Mouse (Mus musculus) hindbrain, embryonic 14.5 days (tissue): ENCODE results near the gene Aurkaip1. TPM values are rescaled to one million over a fixed set of nuclear protein-coding genes. Genes with fewer than 3 reads are reported as not detected.

ENCODE experiments used
- ATAC-seq: fragments of 200-750 bp; cut with Nextera tagmentation; 2 replicates; pipeline ENCODE4 v1.8.0; 2017; ENCODE audit warnings: moderate number of reproducible peaks, mild to moderate bottlenecking, moderate TSS enrichment, moderate library complexity; ENCODE audit not compliant: low FRiP score
- DNase-seq: peaks from one replicate; pipeline ENCODE4 v3.0.0-alpha.2; 2015; ENCODE audit warnings: low spot score
- H3K27ac ChIP-seq: fragments of 300-500 bp; sonication (generic); 2 replicates; pipeline ENCODE4 v1.5.1; 2014; ENCODE audit warnings: mild to moderate bottlenecking, moderate library complexity
- H3K27me3 ChIP-seq: fragments of 300-500 bp; sonication (generic); 2 replicates; pipeline ENCODE4 v1.6.1; 2014; ENCODE audit warnings: mild to moderate bottlenecking, low read length, mixed read lengths; ENCODE audit not compliant: control insufficient read depth, insufficient read depth
- H3K36me3 ChIP-seq: fragments of 300-500 bp; sonication (generic); replicated peaks from 2 replicates; pipeline ENCODE4 v1.6.1; 2014; ENCODE audit not compliant: control insufficient read depth, insufficient read depth
- H3K4me1 ChIP-seq: fragments of 300-500 bp; sonication (generic); replicated peaks from 2 replicates; pipeline ENCODE4 v1.6.1; 2014; ENCODE audit warnings: antibody characterized with exemption, low read length, mixed read lengths; ENCODE audit not compliant: control insufficient read depth, insufficient read depth
- H3K4me2 ChIP-seq: fragments of 300-500 bp; sonication (generic); replicated peaks from 2 replicates; pipeline ENCODE4 v1.6.1; 2014; ENCODE audit warnings: mild to moderate bottlenecking, moderate library complexity
- H3K4me3 ChIP-seq: fragments of 300-500 bp; sonication (generic); replicated peaks from 2 replicates; pipeline ENCODE4 v1.5.1; 2014; ENCODE audit warnings: mild to moderate bottlenecking, low read length
- H3K9ac ChIP-seq: fragments of 300-500 bp; sonication (generic); 2 replicates; pipeline ENCODE4 v1.6.1; 2014
- H3K9me3 ChIP-seq: fragments of 300-500 bp; sonication (generic); 2 replicates; pipeline ENCODE4 v1.6.1; 2016; ENCODE audit warnings: low read length; ENCODE audit not compliant: control insufficient read depth
- WGBS: fragments of 180-500 bp; shearing (Covaris S2); extraction: QIAGEN DNeasy Blood & Tissue Kit; methylation state at CpG from one replicate; pipeline ENCODE4 v1.1.7; 2014; 5-methylcytosine and 5-hydroxymethylcytosine counted together
- polyA plus RNA-seq: library from polyadenylated mRNA; unstranded; fragments of >200 nt; fragmentation: Nextera tagmentation; extraction: Ambion mirVana; gene quantifications from 2 replicates; pipeline ENCODE4 v1.2.1, GENCODE M21; 2014

Gene Aurkaip1
- polyA plus RNA-seq, 1 experiment from 2014 or later = 126 TPM

DNA sequence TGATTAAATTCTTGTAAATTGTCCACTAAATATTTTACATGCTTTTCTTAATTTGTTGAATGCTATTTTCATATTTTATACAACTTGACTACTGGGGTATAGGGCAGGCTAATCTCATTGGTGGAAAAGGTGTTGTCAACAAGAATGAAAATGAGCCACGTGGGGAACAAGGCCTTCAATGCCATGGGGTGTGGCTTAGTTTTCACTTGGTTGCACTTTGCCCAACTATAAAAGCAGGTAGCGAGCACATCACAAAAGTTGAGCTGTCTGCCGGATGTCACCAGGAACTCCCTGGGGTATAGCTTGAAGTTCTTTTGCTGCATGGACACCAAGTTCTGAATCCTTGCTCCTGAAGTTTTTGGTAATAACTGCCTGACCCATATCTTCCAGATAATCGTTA is 13.5 kb upstream of the Aurkaip1 start:
- H3K27me3 ChIP-seq = no peaks in the 10 kb centered on the region
- WGBS = 76% methylated on average over 4 of the region's 4 CpGs
- DNase-seq (no peak), ATAC-seq (no peak)
- H3K27ac ChIP-seq = no peak overlapping the region
- H3K4me2 ChIP-seq = no peak overlapping the region
- H3K9ac ChIP-seq = no peak overlapping the region
- peaks cover 88% of the 10 kb centered on the region for H3K36me3 ChIP-seq
- H3K4me1 ChIP-seq = peaks cover 16% of the 10 kb centered on the region
- H3K4me3 ChIP-seq = no peak overlapping the region
- no peaks in the 10 kb centered on the region for H3K9me3 ChIP-seq

DNA sequence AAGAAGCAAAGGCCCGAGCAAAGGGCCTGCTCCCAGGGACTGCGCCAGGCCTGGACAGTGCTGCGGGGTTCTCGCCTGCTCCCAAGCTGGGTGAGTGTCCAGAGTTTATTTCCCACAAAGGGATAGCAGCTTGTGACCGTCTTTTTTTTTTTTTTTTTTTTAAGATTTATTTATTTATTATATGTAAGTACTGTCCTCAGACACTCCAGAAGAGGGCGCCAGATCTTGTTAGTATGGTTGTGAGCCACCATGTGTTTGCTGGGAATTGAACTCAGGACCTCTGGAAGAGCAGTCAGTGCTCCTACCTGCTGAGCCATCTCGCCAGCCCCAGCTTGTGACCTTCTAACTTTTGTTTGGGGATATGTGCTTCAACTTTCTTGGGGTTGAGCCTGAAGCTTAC is 10.0 kb upstream of the Aurkaip1 start:
- Histone ChIP-seq H3K9ac (no peak overlapping the region), H3K27me3 (no peaks in the 10 kb centered on the region)

DNA sequence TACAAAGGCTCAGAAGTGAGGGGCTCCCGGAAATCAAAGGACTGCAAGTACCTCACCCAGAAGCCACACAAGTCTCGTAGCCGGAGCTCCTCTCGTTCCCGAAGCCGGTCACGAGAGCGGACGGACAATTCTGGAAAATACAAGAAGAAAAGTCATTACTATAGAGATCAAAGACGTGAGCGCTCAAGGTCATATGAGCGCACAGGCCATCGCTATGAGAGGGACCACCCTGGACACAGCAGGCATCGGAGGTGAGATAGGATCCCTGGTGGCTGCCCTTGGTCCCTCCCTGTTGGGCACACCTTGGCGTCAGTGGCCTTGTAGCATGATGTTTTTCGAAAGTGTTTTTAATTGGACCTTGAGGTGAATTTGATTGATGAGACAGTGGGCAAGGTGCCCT is 7.6 kb upstream of the Aurkaip1 start:
- Histone ChIP-seq H3K27ac (no peak overlapping the region), H3K9me3 (no peaks in the 10 kb centered on the region), H3K9ac (no peak overlapping the region), H3K4me2 (no peak overlapping the region), H3K27me3 (no peaks in the 10 kb centered on the region), H3K4me1 (no peaks in the 10 kb centered on the region), H3K4me3 (no peak overlapping the region), H3K36me3 (peaks cover 97% of the 10 kb centered on the region)
- no peak for DNase-seq
- 96% methylated on average over 16 of the region's 16 CpGs for WGBS
- no peak for ATAC-seq

More for the DNA sequence above, 10.0 kb upstream of the Aurkaip1 start:
- WGBS = 79% methylated on average over 7 of the region's 7 CpGs
- Histone ChIP-seq H3K4me3 (no peak overlapping the region), H3K4me1 (no peaks in the 10 kb centered on the region), H3K4me2 (no peak overlapping the region), H3K27ac (no peak overlapping the region), H3K36me3 (peaks cover 98% of the 10 kb centered on the region), H3K9me3 (no peaks in the 10 kb centered on the region)
- no peak for ATAC-seq
- no peak for DNase-seq

DNA sequence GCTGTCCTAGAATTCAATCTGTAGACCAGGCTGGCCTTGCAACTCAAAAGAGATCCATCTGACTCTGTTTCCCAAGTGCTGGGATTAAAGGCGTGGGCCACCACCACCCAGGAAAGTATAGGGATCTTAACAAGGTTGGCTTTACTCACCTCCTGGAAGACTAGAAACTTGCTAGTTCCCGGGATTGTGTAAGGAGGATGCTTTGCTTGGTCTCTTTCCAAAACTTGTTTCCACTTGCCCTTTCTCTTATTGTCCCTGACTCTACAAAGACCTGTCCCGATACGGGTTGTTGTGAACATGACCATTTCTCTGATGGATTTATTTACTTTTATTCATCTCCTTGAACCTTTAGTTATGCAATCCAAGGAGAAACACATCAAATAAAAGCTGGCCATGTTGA is 1.2 kb upstream of the Aurkaip1 start:
- Histone ChIP-seq H3K4me3 (no peak overlapping the region), H3K9ac (no peak overlapping the region), H3K4me2 (no peak overlapping the region), H3K27me3 (no peaks in the 10 kb centered on the region), H3K36me3 (peaks cover 46% of the 10 kb centered on the region), H3K27ac (no peak overlapping the region), H3K4me1 (peaks cover 19% of the 10 kb centered on the region), H3K9me3 (no peaks in the 10 kb centered on the region)
- ATAC-seq (no peak), DNase-seq (no peak)
- 92% methylated on average over 4 of the region's 4 CpGs for WGBS

DNA sequence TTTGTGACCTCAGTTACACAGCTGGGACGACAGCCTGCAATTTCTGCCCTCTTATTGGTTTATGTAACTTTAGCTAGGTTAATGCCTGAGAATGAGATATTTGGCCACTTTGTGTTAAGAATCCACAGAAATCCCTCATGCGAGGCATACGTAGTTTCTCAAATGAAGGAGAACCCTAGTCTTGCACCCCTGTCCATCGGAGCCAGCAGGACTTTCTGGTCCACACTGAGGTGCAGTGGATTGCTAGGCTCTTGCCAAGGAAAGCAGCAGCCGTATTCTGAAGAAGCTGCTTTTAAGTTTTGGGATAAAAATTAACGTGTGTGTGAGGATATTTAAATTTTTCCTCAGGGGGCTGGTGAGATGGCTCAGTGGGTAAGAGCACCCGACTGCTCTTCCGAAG is 476 bp upstream of the Aurkaip1 start:
- Histone ChIP-seq H3K9ac (no peak overlapping the region), H3K4me1 (peaks cover 19% of the 10 kb centered on the region), H3K4me3 (peak overlapping the region; percentile 64; the same call in 1 of the 2 replicates), H3K36me3 (peaks cover 39% of the 10 kb centered on the region), H3K9me3 (no peaks in the 10 kb centered on the region), H3K27ac (no peak overlapping the region), H3K27me3 (no peaks in the 10 kb centered on the region), H3K4me2 (peak overlapping the region; percentile 99)
- ATAC-seq (no peak), DNase-seq (no peak)
- 53% methylated on average over 8 of the region's 8 CpGs for WGBS

DNA sequence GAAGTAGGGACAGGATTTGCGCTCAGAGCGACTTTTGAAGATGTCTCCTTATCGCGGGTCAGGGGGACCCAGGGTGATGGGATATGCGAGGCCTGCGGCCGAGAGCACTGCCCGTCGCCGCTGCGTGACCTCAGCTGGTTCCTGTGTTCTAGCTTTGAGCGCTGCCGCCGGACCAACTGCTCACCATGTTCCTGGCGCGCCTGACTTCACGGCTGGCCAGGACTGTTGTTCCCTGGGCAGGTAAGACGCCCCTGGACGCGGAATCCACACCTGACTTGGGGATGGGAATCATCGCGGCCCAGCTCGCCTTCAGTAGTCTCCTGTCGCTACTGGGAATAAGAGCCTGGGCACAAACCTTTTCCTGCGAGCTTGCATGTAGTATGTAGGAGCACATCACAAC is 759 bp downstream of the Aurkaip1 start:
- peak overlapping the region; percentile 64 for H3K4me3 ChIP-seq
- no peaks in the 10 kb centered on the region for H3K9me3 ChIP-seq
- peaks cover 29% of the 10 kb centered on the region for H3K36me3 ChIP-seq
- peak overlapping the region; percentile 89 for H3K9ac ChIP-seq
- peaks cover 19% of the 10 kb centered on the region for H3K4me1 ChIP-seq
- H3K27ac ChIP-seq = peak overlapping the region; percentile 89
- DNase-seq = no peak
- ATAC-seq = peak; percentile 35
- H3K27me3 ChIP-seq = no peaks in the 10 kb centered on the region
- peak overlapping the region; percentile 99 for H3K4me2 ChIP-seq
- WGBS = under 1% methylated on average over 25 of the region's 25 CpGs

DNA sequence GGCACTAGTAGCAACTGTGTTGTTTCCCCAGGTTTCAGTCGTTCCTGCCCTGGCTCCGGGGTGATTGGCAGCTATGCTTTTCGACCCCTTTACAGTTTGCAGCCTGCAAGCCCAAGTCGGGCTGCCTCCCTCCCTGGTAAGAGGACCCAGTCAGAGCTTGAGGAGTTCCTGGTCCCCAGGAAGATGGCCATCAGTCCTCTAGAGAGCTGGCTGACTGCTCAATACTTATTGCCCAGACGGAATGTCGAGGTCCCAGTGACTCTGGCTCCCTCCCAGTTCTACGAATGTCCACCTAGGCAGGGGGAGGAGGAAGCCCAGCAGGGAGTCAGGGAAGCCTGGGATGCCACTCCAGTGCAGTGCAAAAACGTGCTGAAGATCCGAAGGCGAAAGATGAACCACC is 1.2 kb downstream of the Aurkaip1 start:
- Histone ChIP-seq H3K36me3 (peaks cover 25% of the 10 kb centered on the region; the same call in 1 of the 2 replicates), H3K4me3 (peak overlapping the region; percentile 64), H3K9ac (peak overlapping the region; percentile 89), H3K27me3 (no peaks in the 10 kb centered on the region), H3K4me1 (peaks cover 19% of the 10 kb centered on the region), H3K27ac (peak overlapping the region; percentile 89; the same call in 1 of the 2 replicates), H3K9me3 (no peaks in the 10 kb centered on the region), H3K4me2 (peak overlapping the region; percentile 99)
- ATAC-seq = no peak
- no peak for DNase-seq
- WGBS = 61% methylated on average over 10 of the region's 10 CpGs

DNA sequence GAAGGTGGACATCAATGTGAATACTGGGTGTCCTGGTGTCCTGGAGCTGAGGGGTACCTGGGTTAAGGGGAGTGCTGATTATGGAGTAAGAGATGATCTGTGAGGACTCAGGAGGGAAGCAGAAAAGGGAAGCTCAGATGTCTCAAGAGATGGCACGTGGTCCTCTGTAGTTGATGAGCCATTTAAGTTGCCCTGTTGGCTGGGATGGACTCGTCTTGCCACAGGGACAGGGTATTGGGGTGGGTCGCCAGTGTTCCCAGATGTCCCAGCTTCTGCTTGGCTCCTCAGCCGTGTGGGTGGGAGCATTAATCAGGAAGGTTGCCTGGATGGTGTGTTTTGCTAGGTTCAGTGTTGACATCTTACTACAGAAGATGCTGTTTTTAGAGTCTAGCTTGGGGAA is 2.2 kb downstream of the Aurkaip1 start:
- 78% methylated on average over 4 of the region's 4 CpGs for WGBS
- ATAC-seq = no peak
- H3K4me3 ChIP-seq = no peak overlapping the region

DNA sequence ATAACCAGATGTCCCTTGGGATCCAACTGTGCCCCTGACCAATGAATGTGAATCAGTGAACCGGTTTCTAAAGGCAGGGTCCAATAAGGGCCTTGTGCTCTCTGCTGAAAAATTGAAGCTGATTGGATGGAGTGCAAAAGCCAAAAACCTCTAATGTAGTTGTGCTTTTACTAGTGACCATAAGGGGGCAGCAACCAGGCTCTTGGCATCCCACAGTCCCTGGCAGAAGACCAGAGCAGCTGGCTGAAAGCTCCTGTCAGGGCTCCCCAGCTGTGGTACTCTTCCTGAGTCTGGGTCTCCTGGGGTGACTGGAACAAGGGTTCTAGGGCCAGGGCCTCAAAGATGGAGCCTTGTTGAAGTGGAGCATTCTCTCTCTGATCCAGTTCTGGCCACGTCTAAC is 2.8 kb downstream of the Aurkaip1 start:
- H3K4me2 ChIP-seq = peak overlapping the region; percentile 20; the same call in 1 of the 2 replicates
- H3K27me3 ChIP-seq = no peaks in the 10 kb centered on the region
- H3K27ac ChIP-seq = peak overlapping the region; percentile 62
- no peak overlapping the region for H3K4me3 ChIP-seq
- WGBS = 38% methylated on average over 2 of the region's 2 CpGs
- H3K9me3 ChIP-seq = no peaks in the 10 kb centered on the region
- ATAC-seq = no peak
- peaks cover 19% of the 10 kb centered on the region for H3K4me1 ChIP-seq
- peaks cover 9% of the 10 kb centered on the region; the same call in 1 of the 2 replicates for H3K36me3 ChIP-seq
- no peak overlapping the region for H3K9ac ChIP-seq
- peak; percentile 72 for DNase-seq

More for the DNA sequence above, 2.2 kb downstream of the Aurkaip1 start:
- no peaks in the 10 kb centered on the region for H3K9me3 ChIP-seq
- H3K36me3 ChIP-seq = peaks cover 15% of the 10 kb centered on the region; the same call in 1 of the 2 replicates
- H3K27ac ChIP-seq = no peak overlapping the region
- H3K27me3 ChIP-seq = no peaks in the 10 kb centered on the region
- H3K4me2 ChIP-seq = no peak overlapping the region
- DNase-seq = no peak
- no peak overlapping the region for H3K9ac ChIP-seq
- peaks cover 19% of the 10 kb centered on the region for H3K4me1 ChIP-seq
